Mouse (Mus musculus): ENCODE data around the gene Ciao1. TPM values are rescaled to one million over a fixed set of nuclear protein-coding genes. Genes with fewer than 3 reads are reported as not detected.

Ciao1 gene
- polyA plus RNA-seq, 1 experiment from 2014 or later, result 72.2 TPM

Other genes with a start within 250 kb of the Ciao1 start
- 9.0 and 10.7 TPM in 2 replicates for gene Ap4e1, start 239.1 kb downstream of the Ciao1 start, polyA plus RNA-seq (2014; fragmentation: Nextera tagmentation; extraction: Ambion mirVana)
- gene Blvra, start 177.2 kb downstream of the Ciao1 start, polyA plus RNA-seq (2014; fragmentation: Nextera tagmentation; extraction: Ambion mirVana), result 19.8 and 20.0 TPM in 2 replicates
- 96.7 and 103 TPM in 2 replicates for gene Ncaph, start 113.9 kb downstream of the Ciao1 start, polyA plus RNA-seq (2014; fragmentation: Nextera tagmentation; extraction: Ambion mirVana)
- gene Itpripl1, start 104.4 kb downstream of the Ciao1 start, polyA plus RNA-seq (2014; fragmentation: Nextera tagmentation; extraction: Ambion mirVana), result 15.6 and 15.7 TPM in 2 replicates
- gene 1810024B03Rik, start 39.5 kb downstream of the Ciao1 start, polyA plus RNA-seq (2014; fragmentation: Nextera tagmentation; extraction: Ambion mirVana), result 1.9 and 4.0 TPM in 2 replicates
- 100 and 110 TPM in 2 replicates for gene Snrnp200, start 39.4 kb downstream of the Ciao1 start, polyA plus RNA-seq (2014; fragmentation: Nextera tagmentation; extraction: Ambion mirVana)
- 27.4 and 30.4 TPM in 2 replicates for gene Tmem127, start 92 bp upstream of the Ciao1 start, polyA plus RNA-seq (2014; fragmentation: Nextera tagmentation; extraction: Ambion mirVana)
- gene Stard7, start 22.4 kb upstream of the Ciao1 start, polyA plus RNA-seq (2014; fragmentation: Nextera tagmentation; extraction: Ambion mirVana), result 80.2 and 84.7 TPM in 2 replicates
- gene Dusp2, start 88.3 kb upstream of the Ciao1 start, polyA plus RNA-seq (2014; fragmentation: Nextera tagmentation; extraction: Ambion mirVana), result 7.0 TPM in 2 replicates
- gene Astl, start 90.8 kb upstream of the Ciao1 start, polyA plus RNA-seq (2014; fragmentation: Nextera tagmentation; extraction: Ambion mirVana), result not detected in 2 replicates
- gene Adra2b, start 115.4 kb upstream of the Ciao1 start, polyA plus RNA-seq (2014; fragmentation: Nextera tagmentation; extraction: Ambion mirVana), result 2.0 and 2.8 TPM in 2 replicates
- 0.08 TPM in 1 of 2 replicates, not detected in the other for gene Gpat2, start 177.4 kb upstream of the Ciao1 start, polyA plus RNA-seq (2014; fragmentation: Nextera tagmentation; extraction: Ambion mirVana)
- 22.7 and 24.8 TPM in 2 replicates for gene Fahd2a, start 196.7 kb upstream of the Ciao1 start, polyA plus RNA-seq (2014; fragmentation: Nextera tagmentation; extraction: Ambion mirVana)